Mouse (Mus musculus) lung, postnatal 0 days (tissue): ENCODE results near the gene Usp11.

ENCODE experiments used
- CTCF ChIP-seq: IDR thresholded peaks from 2 replicates; pipeline ENCODE4 v1.5.1; 2016; ENCODE audit warnings: antibody characterized with exemption, mild to moderate bottlenecking
- EP300 ChIP-seq: IDR thresholded peaks from 2 replicates; pipeline ENCODE4 v1.6.1; 2016; ENCODE audit warnings: antibody characterized with exemption, mild to moderate bottlenecking, control low read depth

DNA sequence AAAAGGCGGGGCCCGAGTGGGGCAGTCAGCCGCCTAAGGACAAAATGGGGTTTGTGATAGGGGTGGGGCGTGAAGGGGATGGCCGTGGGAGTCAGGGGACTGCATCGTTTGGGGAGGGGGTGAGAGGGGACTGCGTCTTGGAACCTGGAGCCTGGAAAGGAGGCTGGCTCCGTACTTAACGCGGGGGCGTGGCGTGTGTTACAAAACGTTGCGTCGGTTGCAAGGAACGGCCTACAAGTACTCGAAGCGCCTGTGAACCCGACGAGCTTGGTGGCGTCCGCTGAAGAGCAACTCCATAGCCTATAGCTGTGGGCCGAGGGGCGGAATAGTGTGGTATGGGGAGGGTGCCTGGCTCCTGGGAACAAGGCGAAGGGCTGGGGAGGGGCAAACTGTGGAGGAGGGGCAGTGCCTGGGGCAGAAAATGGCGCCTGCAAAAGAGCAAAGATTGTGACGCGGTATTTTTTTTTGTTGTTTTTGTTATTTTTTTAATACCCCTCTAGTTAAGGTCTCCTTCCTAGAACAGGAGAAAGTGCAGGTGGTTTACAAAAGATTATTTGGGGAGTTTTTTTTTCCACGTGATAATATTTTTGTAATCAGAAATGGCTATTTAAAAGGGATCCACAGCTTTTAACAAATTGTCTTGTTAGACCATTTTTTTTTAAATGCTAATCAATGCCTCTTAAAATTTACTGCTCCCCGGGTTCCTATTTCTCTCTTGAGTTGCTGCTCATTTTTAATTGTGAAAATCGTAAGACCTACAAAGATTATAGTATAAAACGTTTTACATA lies 783 bp downstream of the Usp11 start:
- no peak for TF ChIP-seq CTCF
- no peak for TF ChIP-seq EP300
